ENCODE assay signal across 15 mouse cellular contexts in genomic region chr9:112839071-112839793, GRCm38 (mm10).
"Had no signal": no experiment of that assay in that cellular context is flagged by ENCODE, and none has a peak within 500 bp of the region (broad histone marks: within the 10 kb centered on the region; RNA-seq: fewer than 3 reads in every experiment).

No protein-coding gene starts in this region.

- DNase-seq: lung, adult 2 months; lung, postnatal 14 days; lung, postnatal 36 days; right cerebral cortex, postnatal 14 days; thymus, adult 2 months; thymus, postnatal 25 days; thymus, postnatal 4 days had no signal

- H3K4me3 ChIP-seq: lung, embryonic 15.5 days; megakaryocyte, embryonic 14.5 days; midbrain, embryonic 13.5 days; midbrain, embryonic 15.5 days; neural tube, embryonic 12.5 days; stomach, embryonic 15.5 days had no signal

- H3K27ac ChIP-seq: lung, embryonic 15.5 days; macrophage; midbrain, embryonic 13.5 days; midbrain, embryonic 15.5 days; neural tube, embryonic 12.5 days; stomach, embryonic 15.5 days; stomach, postnatal 0 days had no signal
